Mouse (Mus musculus): Measurements from ENCODE around the gene Gm20806. TPM values are rescaled to one million over a fixed set of nuclear protein-coding genes. Genes with fewer than 3 reads are reported as not detected.

The Gm20806 gene
- polyA plus RNA-seq (2014; fragmentation: Illumina TruSeq; extraction: RNeasy Lipid Tissue Mini Kit (QIAGEN cat#74804); ENCODE audit: low read depth, low replicate concordance), result not detected

GRCm38 (mm10) chrY:78837956-78838355 is at the start of gene Gm20806:
Gene Gm20806, minus strand, starts transcription at chrY:78838056.

